Mouse (Mus musculus) erythroblast, embryonic 14.5 days (primary cell): ENCODE data around the gene Slc25a21.

Source experiments
- GATA1 ChIP-seq: IDR thresholded peaks from 2 replicates; pipeline ENCODE4 v1.6.1; 2012; ENCODE audit warnings: low read length, inconsistent platforms, mixed read lengths
- TAL1 ChIP-seq: IDR thresholded peaks from 3 replicates; pipeline ENCODE4 v1.6.1; 2012; ENCODE audit warnings: low read length, inconsistent platforms, mixed read lengths

GRCm38 (mm10) chr12:56773941-56774340, 423.3 kb downstream of the Slc25a21 start:
- TF ChIP-seq GATA1 (no peak), TAL1 (no peak)
